Mouse (Mus musculus) erythroblast, embryonic 14.5 days (primary cell): ENCODE results near the gene Pygo1. TPM values are rescaled to one million over a fixed set of nuclear protein-coding genes. Genes with fewer than 3 reads are reported as not detected.

Experiments used
- H3K27me3 ChIP-seq: 2 replicates; pipeline ENCODE4 v1.6.1; 2012; ENCODE audit warnings: inconsistent platforms; ENCODE audit not compliant: control insufficient read depth
- H3K36me3 ChIP-seq: 2 replicates; pipeline ENCODE4 v1.6.1; 2012; ENCODE audit warnings: mild to moderate bottlenecking, inconsistent platforms; ENCODE audit not compliant: control insufficient read depth
- H3K4me1 ChIP-seq: 2 replicates; pipeline ENCODE4 v1.6.1; 2012; ENCODE audit warnings: inconsistent platforms; ENCODE audit not compliant: control insufficient read depth
- H3K4me3 ChIP-seq: replicated peaks from 2 replicates; pipeline ENCODE3; 2012; ENCODE audit warnings: moderate library complexity, mild to moderate bottlenecking, inconsistent platforms
- H3K9me3 ChIP-seq: 2 replicates; pipeline ENCODE4 v1.6.1; 2012; ENCODE audit warnings: low read length, inconsistent platforms, mixed read lengths; ENCODE audit not compliant: control insufficient read depth
- GATA1 ChIP-seq: IDR thresholded peaks from 2 replicates; pipeline ENCODE4 v1.6.1; 2012; ENCODE audit warnings: low read length, inconsistent platforms, mixed read lengths
- TAL1 ChIP-seq: IDR thresholded peaks from 3 replicates; pipeline ENCODE4 v1.6.1; 2012; ENCODE audit warnings: low read length, inconsistent platforms, mixed read lengths
- polyA plus RNA-seq: library from polyadenylated mRNA; stranded (reverse); fragments of >175 nt; gene quantifications from 2 replicates; pipeline ENCODE4 v1.2.3, GENCODE M21; 2012

The Pygo1 gene
- polyA plus RNA-seq: not detected in 2 replicates

- Histone ChIP-seq H3K36me3 (no peaks in the 10 kb centered on the region), H3K9me3 (no peaks in the 10 kb centered on the region), H3K27me3 (peaks cover 53% of the 10 kb centered on the region), H3K4me3 (peak within 1 kb of the TSS; percentile 40), H3K4me1 (no peaks in the 10 kb centered on the region)
- TF ChIP-seq TAL1: no peak
- no peak for TF ChIP-seq GATA1
Observed at GRCm38 (mm10) chr9:72925021-72925934, at the start of gene Pygo1. Gene Pygo1 (plus strand): TSS chr9:72925645.

- H3K9me3 ChIP-seq: no peaks in the 10 kb centered on the region
- no peak for TF ChIP-seq TAL1
- H3K27me3 ChIP-seq: 0 out of 2 replicates have a peak, but pooled peaks cover 2% of the 10 kb centered on the region
- no peak overlapping the region for H3K4me3 ChIP-seq
- no peaks in the 10 kb centered on the region for H3K36me3 ChIP-seq
- no peaks in the 10 kb centered on the region for H3K4me1 ChIP-seq
Observed at GRCm38 (mm10) chr9:72875878-72876277, 49.6 kb upstream of the Pygo1 start.

DNA sequence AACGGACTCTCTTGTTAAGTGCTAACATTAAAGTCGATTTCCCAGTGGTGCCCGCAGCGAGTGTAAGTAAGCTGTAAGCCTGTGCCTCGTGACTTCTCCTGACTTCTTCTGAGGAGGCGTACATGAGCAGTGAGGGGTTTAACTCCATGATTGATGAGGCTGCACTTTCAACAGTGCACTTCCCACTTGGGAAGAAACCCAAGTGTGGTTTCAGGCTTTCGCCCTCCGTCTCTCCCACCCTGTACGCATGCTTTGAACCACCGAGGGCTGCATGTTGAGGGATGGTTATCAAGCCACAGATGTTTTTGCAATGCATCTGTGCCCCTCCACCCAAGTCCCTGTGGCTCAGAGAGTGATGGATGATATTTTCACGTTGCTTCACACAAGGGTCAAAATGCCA is 47.5 kb upstream of the Pygo1 start:
- Histone ChIP-seq H3K9me3 (no peaks in the 10 kb centered on the region), H3K27me3 (0 out of 2 replicates have a peak, but pooled peaks cover 2% of the 10 kb centered on the region), H3K4me3 (no peak overlapping the region), H3K36me3 (no peaks in the 10 kb centered on the region), H3K4me1 (no peaks in the 10 kb centered on the region)
- no peak for TF ChIP-seq GATA1
- no peak for TF ChIP-seq TAL1

DNA sequence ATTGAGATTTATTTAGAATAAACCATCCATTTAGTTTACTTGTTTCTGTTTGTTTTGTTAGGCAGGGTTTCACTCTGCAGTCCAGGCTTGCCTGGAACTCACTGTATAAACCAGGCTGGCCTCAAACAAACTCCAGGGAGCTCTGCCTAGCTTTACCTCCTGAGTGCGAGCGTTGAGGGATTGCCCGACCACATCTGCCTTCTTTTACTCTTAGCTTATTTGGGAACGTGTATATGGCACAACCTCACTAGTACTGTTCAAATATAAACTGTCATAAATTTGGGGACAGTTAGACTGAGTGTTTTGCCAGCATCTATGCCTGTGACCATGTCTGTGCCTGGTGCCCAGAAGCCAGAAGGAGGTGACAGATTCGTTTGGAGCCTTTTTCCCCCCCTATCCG is 46.8 kb upstream of the Pygo1 start:
- Histone ChIP-seq H3K27me3 (0 out of 2 replicates have a peak, but pooled peaks cover 2% of the 10 kb centered on the region), H3K9me3 (no peaks in the 10 kb centered on the region), H3K4me1 (no peaks in the 10 kb centered on the region), H3K4me3 (no peak overlapping the region), H3K36me3 (no peaks in the 10 kb centered on the region)
- TF ChIP-seq TAL1 (no peak), GATA1 (no peak)

GRCm38 (mm10) chr9:72879601-72880000 is 45.8 kb upstream of the Pygo1 start:
- Histone ChIP-seq H3K36me3 (no peaks in the 10 kb centered on the region), H3K4me3 (no peak overlapping the region), H3K27me3 (0 out of 2 replicates have a peak, but pooled peaks cover 2% of the 10 kb centered on the region), H3K4me1 (no peaks in the 10 kb centered on the region), H3K9me3 (no peaks in the 10 kb centered on the region)
- TF ChIP-seq GATA1 (no peak), TAL1 (no peak)

- Histone ChIP-seq H3K4me1 (no peaks in the 10 kb centered on the region), H3K36me3 (no peaks in the 10 kb centered on the region), H3K4me3 (no peak overlapping the region), H3K27me3 (0 out of 2 replicates have a peak, but pooled peaks cover 2% of the 10 kb centered on the region), H3K9me3 (no peaks in the 10 kb centered on the region)
- TF ChIP-seq GATA1 (no peak), TAL1 (no peak)
Observed at GRCm38 (mm10) chr9:72880225-72880960, 45.1 kb upstream of the Pygo1 start.

GRCm38 (mm10) chr9:72881026-72881768 is 44.2 kb upstream of the Pygo1 start:
- H3K9me3 ChIP-seq: no peaks in the 10 kb centered on the region
- H3K4me1 ChIP-seq: no peaks in the 10 kb centered on the region
- 0 out of 2 replicates have a peak, but pooled peaks cover 2% of the 10 kb centered on the region for H3K27me3 ChIP-seq
- no peaks in the 10 kb centered on the region for H3K36me3 ChIP-seq
- no peak overlapping the region for H3K4me3 ChIP-seq
- no peak for TF ChIP-seq TAL1
- no peak for TF ChIP-seq GATA1

DNA sequence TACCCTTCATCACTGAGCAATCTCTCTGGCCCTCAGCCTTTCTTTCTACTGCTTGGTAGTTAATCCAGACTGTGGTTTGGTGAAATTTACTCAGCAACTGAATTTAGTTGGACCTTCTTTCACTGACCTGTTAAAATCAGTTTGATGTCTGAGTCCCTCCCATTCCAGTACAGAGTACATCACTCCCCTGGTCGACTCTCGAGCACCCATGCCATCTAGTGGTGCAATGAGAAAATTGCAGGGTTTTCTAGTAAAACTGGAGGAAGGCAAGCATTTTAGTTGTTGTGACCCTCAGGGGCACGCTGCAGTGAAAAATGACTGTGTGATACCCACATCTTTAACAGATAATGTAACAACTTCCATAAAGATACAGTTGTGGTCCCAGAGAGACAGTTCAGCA is 41.5 kb upstream of the Pygo1 start:
- Histone ChIP-seq H3K27me3 (no peaks in the 10 kb centered on the region), H3K4me1 (no peaks in the 10 kb centered on the region), H3K4me3 (no peak overlapping the region), H3K9me3 (no peaks in the 10 kb centered on the region), H3K36me3 (no peaks in the 10 kb centered on the region)
- TF ChIP-seq TAL1: no peak
- TF ChIP-seq GATA1: no peak
